Mouse (Mus musculus) embryonic fibroblast, embryonic 13.5 days (primary cell): ENCODE data around the gene Slc41a1. TPM values are rescaled to one million over a fixed set of nuclear protein-coding genes. Genes with fewer than 3 reads are reported as not detected.
"Not testable (repeated sequence)": the region's sequence is repeated elsewhere in the genome, so short reads cannot be mapped to it uniquely, and the experiment has no call there.

ENCODE experiments used
- H3K27ac ChIP-seq: 2 replicates; pipeline ENCODE4 v1.5.1; 2012; ENCODE audit warnings: low read length, control low read depth, inconsistent platforms; ENCODE audit not compliant: insufficient read depth
- H3K4me1 ChIP-seq: 2 replicates; pipeline ENCODE4 v1.6.1; 2011; ENCODE audit warnings: low read length; ENCODE audit not compliant: control insufficient read depth, insufficient read depth
- H3K4me3 ChIP-seq: 2 replicates; pipeline ENCODE4 v1.5.1; 2011; ENCODE audit warnings: mild to moderate bottlenecking, control low read depth, low read length; ENCODE audit not compliant: insufficient read depth
- CTCF ChIP-seq: IDR thresholded peaks from 2 replicates; pipeline ENCODE4 v1.5.1; 2011; ENCODE audit warnings: mild to moderate bottlenecking, control low read depth, low read length, moderate library complexity, borderline replicate concordance; ENCODE audit not compliant: insufficient read depth
- POLR2A ChIP-seq: IDR thresholded peaks from 2 replicates; pipeline ENCODE4 v1.6.1; 2011; ENCODE audit warnings: low read depth, mild to moderate bottlenecking, control low read depth, low read length, moderate library complexity
- polyA plus RNA-seq: library from polyadenylated mRNA; stranded (reverse); fragments of >200 nt; gene quantifications from 2 replicates; pipeline ENCODE4 v1.2.4, GENCODE M21; 2011; ENCODE audit warnings: low read depth; ENCODE audit not compliant: missing spikeins, insufficient read length

Gene Slc41a1
- polyA plus RNA-seq, 1 experiment, result 22.7 TPM

DNA sequence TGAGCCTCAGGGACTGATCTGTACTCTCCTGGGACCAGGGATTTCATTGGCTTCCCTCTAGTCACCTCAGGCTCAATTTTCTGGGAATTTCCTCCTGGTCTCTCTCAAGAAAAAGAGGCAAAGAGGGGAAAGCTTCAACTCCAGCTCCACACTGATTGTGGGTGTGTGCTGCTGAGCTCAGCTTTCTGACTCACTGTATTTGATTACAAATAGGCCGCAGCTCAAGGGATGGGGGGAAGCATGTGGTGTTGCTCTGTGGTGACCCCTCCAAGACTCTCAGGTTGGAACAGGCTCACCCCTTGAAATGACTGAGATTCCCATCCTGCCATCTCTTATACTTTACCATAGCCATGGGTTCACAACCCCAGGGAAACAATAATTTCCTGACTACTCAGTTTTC, 15.9 kb upstream of the Slc41a1 start:
- H3K4me3 ChIP-seq, result no peak overlapping the region

GRCm38 (mm10) chr1:131812006-131812405, 15.3 kb upstream of the Slc41a1 start:
- Histone ChIP-seq H3K4me3 (no peak overlapping the region), H3K27ac (no peak overlapping the region), H3K4me1 (no peaks in the 10 kb centered on the region)
- no peak for TF ChIP-seq CTCF
- no peak for TF ChIP-seq POLR2A

More for the DNA sequence above, 15.9 kb upstream of the Slc41a1 start:
- no peak for TF ChIP-seq CTCF
- no peak for TF ChIP-seq POLR2A
- Histone ChIP-seq H3K4me1 (no peaks in the 10 kb centered on the region), H3K27ac (no peak overlapping the region)

DNA sequence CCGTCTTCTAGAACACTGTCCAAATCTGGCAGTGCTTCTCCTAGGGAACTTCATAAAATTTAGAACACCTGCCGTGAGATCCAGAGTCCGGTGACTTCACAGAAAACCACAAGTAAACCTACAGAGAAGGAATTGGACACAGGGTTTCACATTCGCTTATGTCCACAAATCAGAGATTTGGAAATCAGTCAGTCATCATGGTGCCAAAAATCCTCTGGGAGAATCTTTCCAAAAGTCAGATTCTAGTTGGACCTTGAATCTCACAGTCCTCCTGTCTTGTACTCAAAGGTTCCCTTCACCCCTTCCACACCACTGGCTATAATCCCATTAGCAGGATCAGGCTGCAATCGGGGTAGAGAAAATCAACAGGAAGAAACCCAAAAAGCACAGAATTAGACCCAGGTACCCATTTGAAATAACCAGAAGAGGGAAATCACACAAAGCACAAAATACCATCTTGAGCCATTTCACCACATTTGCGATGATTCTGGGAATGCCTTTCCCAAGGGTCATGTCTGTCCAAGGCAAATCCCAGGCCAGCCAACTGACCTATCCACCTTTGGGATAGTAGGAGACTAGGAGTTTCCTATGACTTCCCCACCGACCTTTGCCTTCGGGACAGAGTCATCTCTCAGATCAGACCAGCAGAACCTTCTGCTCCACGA, 14.5 kb upstream of the Slc41a1 start:
- no peak overlapping the region for H3K4me3 ChIP-seq
- TF ChIP-seq POLR2A, result no peak
- H3K4me1 ChIP-seq, result no peaks in the 10 kb centered on the region
- H3K27ac ChIP-seq, result no peak overlapping the region

DNA sequence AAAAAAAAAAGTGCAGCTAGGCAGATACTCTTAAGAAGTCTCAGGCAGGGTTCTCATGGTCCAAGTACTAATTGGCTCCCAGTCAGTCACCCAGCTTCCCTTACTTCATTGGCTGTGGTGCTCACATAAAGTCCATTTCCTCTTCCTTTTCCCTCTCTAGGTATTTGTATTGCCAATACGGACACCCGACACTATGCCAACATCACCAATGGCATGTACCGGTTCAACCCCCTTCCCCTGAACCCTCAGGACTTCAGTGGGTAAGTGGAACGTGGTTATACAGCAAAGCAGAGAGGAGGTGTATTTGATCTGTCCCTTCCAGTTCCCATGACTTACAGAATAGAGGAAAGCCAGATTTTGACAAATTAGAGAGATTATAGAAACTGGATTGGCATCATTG, 13.6 kb upstream of the Slc41a1 start:
- TF ChIP-seq POLR2A (no peak), CTCF (no peak)
- no peak overlapping the region for H3K27ac ChIP-seq
- no peak overlapping the region for H3K4me3 ChIP-seq
- no peaks in the 10 kb centered on the region for H3K4me1 ChIP-seq

- no peak for TF ChIP-seq CTCF
- no peak for TF ChIP-seq POLR2A
- Histone ChIP-seq H3K27ac (no peak overlapping the region), H3K4me1 (no peaks in the 10 kb centered on the region), H3K4me3 (no peak overlapping the region)
Observed at GRCm38 (mm10) chr1:131814191-131814590, 13.1 kb upstream of the Slc41a1 start.

GRCm38 (mm10) chr1:131816886-131817285, 10.4 kb upstream of the Slc41a1 start:
- Histone ChIP-seq H3K4me1 (no peaks in the 10 kb centered on the region), H3K4me3 (no peak overlapping the region), H3K27ac (no peak overlapping the region)
- TF ChIP-seq CTCF, result no peak

DNA sequence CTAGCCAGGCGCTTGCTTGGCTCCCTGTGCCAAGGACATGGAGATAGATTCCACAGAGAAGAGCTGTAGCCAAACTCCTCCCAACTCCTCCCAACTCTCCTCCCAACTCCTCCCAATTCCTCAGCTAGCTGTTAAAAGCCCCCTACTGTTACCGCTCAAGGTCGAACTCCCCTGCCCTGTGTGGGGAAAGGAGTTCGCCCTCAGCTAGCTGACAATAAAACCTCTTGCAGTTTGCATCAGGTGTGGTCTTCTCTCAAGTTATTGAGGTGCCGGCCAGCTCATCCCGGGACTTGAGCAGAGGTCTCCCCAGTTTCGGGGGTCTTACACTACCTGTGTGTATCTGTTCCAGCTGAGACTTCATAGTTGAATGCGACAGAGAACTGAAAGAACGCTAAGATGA, 6.9 kb upstream of the Slc41a1 start:
- H3K4me1 ChIP-seq, H3K4me3 ChIP-seq, H3K27ac ChIP-seq: not testable (repeated sequence)

- Histone ChIP-seq H3K4me1 (no peaks in the 10 kb centered on the region), H3K4me3 (no peak overlapping the region), H3K27ac (no peak overlapping the region)
- TF ChIP-seq CTCF (no peak), POLR2A (no peak)
Observed at GRCm38 (mm10) chr1:131820887-131821328, 6.4 kb upstream of the Slc41a1 start.

DNA sequence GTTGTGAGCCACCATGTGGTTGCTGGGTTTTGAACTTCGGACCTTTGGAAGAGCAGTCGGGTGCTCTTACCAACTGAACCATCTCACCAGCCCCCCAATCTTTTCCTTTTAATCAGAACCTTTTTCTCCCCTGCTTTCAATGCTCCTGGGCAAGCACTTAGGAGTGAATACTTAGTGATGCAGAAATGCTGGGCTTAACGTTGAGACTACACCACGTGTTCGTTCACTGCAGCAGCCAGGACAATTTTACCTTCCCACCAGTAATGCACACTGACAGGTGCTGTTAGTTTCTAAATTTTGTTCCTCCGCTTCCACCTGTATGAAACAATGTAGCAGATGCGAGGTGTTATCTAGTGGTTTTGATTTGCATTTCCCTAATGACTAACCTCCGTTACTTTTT, 5.0 kb upstream of the Slc41a1 start:
- H3K4me3 ChIP-seq, result no peak overlapping the region
- TF ChIP-seq CTCF, result no peak
- TF ChIP-seq POLR2A, result no peak
- H3K27ac ChIP-seq, result no peak overlapping the region
- H3K4me1 ChIP-seq, result no peaks in the 10 kb centered on the region

GRCm38 (mm10) chr1:131822856-131823492, 4.3 kb upstream of the Slc41a1 start:
- no peak for TF ChIP-seq CTCF
- no peak for TF ChIP-seq POLR2A
- Histone ChIP-seq H3K27ac (no peak overlapping the region), H3K4me3 (no peak overlapping the region), H3K4me1 (no peaks in the 10 kb centered on the region)

DNA sequence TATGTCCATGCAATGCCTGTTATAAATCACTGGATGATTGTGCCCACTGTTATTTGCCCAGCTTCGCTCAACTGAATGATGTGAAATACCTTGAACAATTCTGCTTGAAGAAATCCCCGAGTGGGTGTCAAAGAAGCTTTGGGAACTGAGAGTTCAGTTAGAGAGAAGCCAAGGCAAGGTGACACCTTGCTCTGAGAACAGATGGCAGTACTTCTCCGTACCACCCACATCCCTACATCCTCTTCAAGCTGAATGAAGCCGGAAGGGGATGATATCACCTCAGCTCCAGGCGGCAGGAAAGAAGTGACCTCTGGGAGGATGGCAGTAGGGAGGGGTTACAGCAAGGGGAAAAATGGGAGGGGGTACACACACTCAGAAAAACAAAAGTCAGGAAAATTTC, 3.7 kb upstream of the Slc41a1 start:
- H3K27ac ChIP-seq, result no peak overlapping the region
- H3K4me3 ChIP-seq, result no peak overlapping the region
- H3K4me1 ChIP-seq, result no peaks in the 10 kb centered on the region
- TF ChIP-seq CTCF, result no peak
- no peak for TF ChIP-seq POLR2A
